Mouse (Mus musculus) small intestine, adult 2 months (tissue): Measurements from ENCODE around the gene Krt12. TPM values are rescaled to one million over a fixed set of nuclear protein-coding genes. Genes with fewer than 3 reads are reported as not detected.

Experiments
- H3K27ac ChIP-seq: fragments of 200-500 bp; 2 replicates; pipeline ENCODE4 v1.5.1; 2012; ENCODE audit warnings: low read depth, low read length, control low read depth, inconsistent platforms; ENCODE audit not compliant: insufficient read depth
- H3K27me3 ChIP-seq: fragments of 200-500 bp; 2 replicates; pipeline ENCODE4 v1.6.1; 2012; ENCODE audit warnings: mild to moderate bottlenecking, moderate library complexity, low read length, inconsistent platforms; ENCODE audit not compliant: control insufficient read depth, insufficient read depth
- H3K36me3 ChIP-seq: fragments of 200-500 bp; 2 replicates; pipeline ENCODE4 v1.6.1; 2012; ENCODE audit warnings: mild to moderate bottlenecking, low read length, control low read depth, inconsistent platforms; ENCODE audit not compliant: control insufficient read depth, insufficient read depth
- H3K4me1 ChIP-seq: fragments of 200-500 bp; 2 replicates; pipeline ENCODE4 v1.6.1; 2012; ENCODE audit warnings: low read length, inconsistent platforms, mixed read lengths; ENCODE audit not compliant: control insufficient read depth, insufficient read depth, insufficient read length
- H3K4me3 ChIP-seq: fragments of 200-500 bp; 2 replicates; pipeline ENCODE4 v1.5.1; 2012; ENCODE audit warnings: low read depth, mild to moderate bottlenecking, control low read depth, inconsistent platforms, low read length, moderate library complexity
- CTCF ChIP-seq: fragments of 200-500 bp; IDR thresholded peaks from 2 replicates; pipeline ENCODE4 v1.5.1; 2012; ENCODE audit warnings: low read depth, mild to moderate bottlenecking, control low read depth, inconsistent platforms, low read length, moderate library complexity, mixed read lengths; ENCODE audit not compliant: insufficient replicate concordance, insufficient read length; ENCODE audit errors: extremely low read depth
- POLR2A ChIP-seq: fragments of 200-500 bp; IDR thresholded peaks from 2 replicates; pipeline ENCODE4 v1.6.1; 2012; ENCODE audit warnings: low read depth, mild to moderate bottlenecking, control low read depth, inconsistent platforms, low read length, moderate library complexity
- WGBS: fragments of 180-500 bp; shearing (Covaris S2); methylation state at CpG from one replicate; pipeline ENCODE4 v1.1.7; 2018; 5-methylcytosine and 5-hydroxymethylcytosine counted together
- polyA plus RNA-seq: library from polyadenylated mRNA; depleted of rRNA; stranded (reverse); fragments of >200 nt; gene quantifications from 2 replicates; pipeline ENCODE4 v1.2.3, GENCODE M21; 2012

The Krt12 gene
- polyA plus RNA-seq, 1 experiment, result 9.5 TPM

DNA sequence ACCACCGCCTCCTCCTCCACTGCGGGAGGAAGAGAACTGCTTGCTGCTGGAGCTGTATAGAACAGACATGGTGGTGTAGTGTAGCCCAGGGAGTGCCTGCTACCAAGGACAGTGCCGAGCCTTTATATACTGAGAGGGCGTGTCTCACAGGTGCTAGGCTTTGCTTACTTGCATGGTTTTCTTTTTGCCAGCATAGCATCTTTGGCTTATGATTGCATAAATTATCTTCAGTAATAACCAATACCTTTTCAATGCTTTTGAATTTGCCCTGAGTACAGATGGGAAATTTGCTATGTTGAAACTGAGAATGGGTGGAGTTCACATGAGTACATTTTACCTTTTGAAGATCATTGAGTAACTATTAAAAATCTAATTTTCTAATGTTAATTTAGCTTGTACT, 32.8 kb downstream of the Krt12 start, which contains the start of gene Krt10:
Gene Krt10 (minus strand): TSS at position 101 of the 400 bp plus-strand sequence.
- 69% methylated on average over 4 of the region's 4 CpGs for WGBS
- Histone ChIP-seq H3K27me3 (no peaks in the 10 kb centered on the region), H3K4me1 (no peaks in the 10 kb centered on the region), H3K27ac (no peak within 1 kb of the TSS), H3K4me3 (no peak within 1 kb of the TSS), H3K36me3 (no peaks in the 10 kb centered on the region)
- no peak for TF ChIP-seq CTCF
- TF ChIP-seq POLR2A, result no peak

DNA sequence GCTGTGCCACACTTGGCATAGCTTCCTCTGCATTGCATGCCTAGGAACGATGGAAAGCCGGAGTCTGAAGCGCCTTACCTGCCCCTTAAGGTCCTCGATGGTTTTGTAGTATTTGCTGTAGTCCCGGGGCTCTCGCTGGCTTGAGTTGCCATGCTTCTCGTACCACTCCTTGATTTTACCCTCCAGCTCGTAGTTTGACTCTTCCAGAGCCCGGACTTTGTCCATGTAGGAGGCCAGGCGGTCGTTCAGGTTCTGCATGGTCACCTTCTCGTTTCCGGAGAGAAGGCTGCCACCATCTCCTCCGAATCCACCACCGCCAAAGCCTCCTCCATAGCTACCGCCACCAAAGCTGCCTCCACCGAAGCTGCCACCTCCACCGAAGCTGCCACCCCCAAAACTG, 33.4 kb downstream of the Krt12 start:
- H3K27me3 ChIP-seq, result no peaks in the 10 kb centered on the region
- no peak overlapping the region for H3K4me3 ChIP-seq
- no peak overlapping the region for H3K27ac ChIP-seq
- no peaks in the 10 kb centered on the region for H3K4me1 ChIP-seq
- no peak for TF ChIP-seq POLR2A
- TF ChIP-seq CTCF, result no peak
- WGBS, result 83% methylated on average over 18 of the region's 18 CpGs
- H3K36me3 ChIP-seq, result no peaks in the 10 kb centered on the region

DNA sequence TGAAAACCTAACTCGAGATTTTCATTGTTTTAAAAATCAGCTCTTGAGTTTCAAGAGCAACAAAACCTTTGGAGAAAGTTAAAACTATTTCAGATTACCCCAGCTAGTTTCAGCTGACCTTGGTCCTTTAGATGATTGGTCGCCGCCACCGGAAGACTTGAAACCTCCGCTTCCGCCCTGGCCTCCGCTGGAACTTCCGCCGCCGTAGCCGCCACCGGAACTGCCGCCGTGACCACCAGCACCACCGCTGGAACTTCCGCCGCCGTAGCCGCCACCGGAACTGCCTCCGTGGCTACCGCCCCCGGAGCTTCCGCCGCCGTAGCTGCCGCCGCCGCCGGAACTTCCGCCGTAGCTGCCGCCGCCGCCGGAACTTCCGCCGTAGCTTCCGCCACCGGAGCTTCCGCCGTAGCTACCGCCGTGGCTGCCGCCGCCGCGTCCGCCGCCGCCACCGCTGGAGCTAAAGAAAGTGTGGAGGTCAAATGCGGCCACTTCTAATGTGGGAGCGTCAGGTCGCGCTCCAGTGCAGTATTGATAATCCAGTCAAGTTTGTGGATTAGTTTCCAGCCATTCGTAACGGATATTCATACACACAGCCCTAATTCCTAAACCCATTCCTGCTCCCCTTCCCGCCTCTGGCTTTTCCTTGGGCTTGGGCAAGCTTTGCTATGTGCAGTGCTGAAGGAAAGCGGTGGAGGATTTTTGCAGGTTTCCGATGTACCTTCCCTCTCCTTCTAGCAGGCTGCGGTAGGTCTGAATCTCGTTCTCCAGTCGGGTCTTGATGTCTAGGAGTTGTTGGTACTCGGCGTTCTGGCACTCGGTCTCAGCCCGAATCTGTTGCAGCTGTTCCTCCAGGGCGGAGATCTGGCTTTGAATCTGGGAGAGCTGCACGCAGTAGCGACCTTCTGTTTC, 36.0 kb downstream of the Krt12 start:
- no peak for TF ChIP-seq CTCF
- TF ChIP-seq POLR2A, result peak; percentile 78
- WGBS, result 1% methylated on average over 70 of the region's 71 CpGs
- Histone ChIP-seq H3K4me3 (peak overlapping the region; percentile 68), H3K4me1 (no peaks in the 10 kb centered on the region), H3K27ac (peak overlapping the region; percentile 77), H3K27me3 (no peaks in the 10 kb centered on the region), H3K36me3 (no peaks in the 10 kb centered on the region)

DNA sequence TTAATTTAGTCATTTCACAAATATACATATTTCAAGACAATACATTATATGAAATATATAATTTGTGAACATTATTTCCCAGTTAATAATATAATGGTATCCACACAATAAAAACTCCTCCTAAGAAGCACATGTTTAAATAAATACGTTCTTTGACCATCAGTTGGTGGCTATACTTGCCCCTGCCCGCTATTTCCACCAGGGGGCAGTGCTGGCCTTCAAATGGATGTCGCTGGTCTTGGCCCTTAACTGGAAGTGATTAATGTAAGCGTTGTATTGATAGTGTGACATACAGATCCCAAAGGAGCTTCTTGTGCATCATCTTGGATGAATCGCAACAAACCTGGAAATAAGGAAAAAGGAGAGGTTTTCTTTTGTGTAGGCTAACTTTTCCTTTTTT, 42.5 kb downstream of the Krt12 start:
- no peaks in the 10 kb centered on the region for H3K36me3 ChIP-seq
- WGBS, result 6% methylated on average over 5 of the region's 5 CpGs
- H3K27ac ChIP-seq, result no peak overlapping the region
- no peak overlapping the region for H3K4me3 ChIP-seq
- TF ChIP-seq POLR2A (no peak), CTCF (peak; percentile 95; the same call in 1 of the 2 replicates)
- H3K4me1 ChIP-seq, result peaks cover 2% of the 10 kb centered on the region
- no peaks in the 10 kb centered on the region for H3K27me3 ChIP-seq

- Histone ChIP-seq H3K4me1 (peaks cover 2% of the 10 kb centered on the region), H3K4me3 (no peak within 1 kb of the TSS), H3K36me3 (no peaks in the 10 kb centered on the region), H3K27ac (no peak within 1 kb of the TSS), H3K27me3 (peaks cover 7% of the 10 kb centered on the region)
- 79% methylated on average over 13 of the region's 13 CpGs for WGBS
- no peak for TF ChIP-seq CTCF
- TF ChIP-seq POLR2A, result no peak
These were observed 47.3 kb downstream of the Krt12 start, which contains the start of gene Krt28 for GRCm38 (mm10) chr11:99374803-99375202. Gene Krt28 (minus strand): TSS chr11:99374903.

DNA sequence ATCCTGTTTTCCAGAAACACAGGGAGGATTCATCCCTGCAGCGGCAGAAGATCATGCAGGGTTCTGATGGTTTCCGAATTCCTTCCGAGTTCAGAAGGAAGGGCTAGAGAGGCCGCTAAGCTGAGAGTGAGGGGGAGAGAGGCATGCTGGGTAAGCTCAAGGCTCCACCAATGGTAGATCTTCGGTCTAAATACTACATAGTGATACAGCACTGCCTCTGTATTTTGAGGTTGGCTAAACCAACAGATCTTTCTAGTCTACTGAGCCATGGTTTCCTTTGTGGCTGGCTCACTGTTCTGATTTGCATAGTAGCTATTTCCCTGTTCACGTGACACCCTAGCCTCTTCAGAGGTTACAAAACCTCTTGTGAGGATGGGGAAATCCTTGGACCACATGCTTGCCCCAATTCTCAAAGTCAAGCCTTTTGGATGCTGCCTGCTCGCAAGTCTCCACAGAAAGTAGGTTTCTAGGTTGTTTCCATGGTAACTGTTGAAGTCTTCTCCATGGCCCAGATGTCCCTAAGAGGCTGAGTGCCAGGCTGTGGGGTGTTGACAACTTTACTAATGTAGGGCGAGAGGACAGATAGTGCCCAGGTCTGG, 52.1 kb downstream of the Krt12 start:
- Histone ChIP-seq H3K4me1 (no peaks in the 10 kb centered on the region), H3K36me3 (no peaks in the 10 kb centered on the region), H3K4me3 (no peak overlapping the region), H3K27me3 (peaks cover 7% of the 10 kb centered on the region), H3K27ac (no peak overlapping the region)
- 81% methylated on average over 8 of the region's 8 CpGs for WGBS
- TF ChIP-seq CTCF (no peak), POLR2A (no peak)

DNA sequence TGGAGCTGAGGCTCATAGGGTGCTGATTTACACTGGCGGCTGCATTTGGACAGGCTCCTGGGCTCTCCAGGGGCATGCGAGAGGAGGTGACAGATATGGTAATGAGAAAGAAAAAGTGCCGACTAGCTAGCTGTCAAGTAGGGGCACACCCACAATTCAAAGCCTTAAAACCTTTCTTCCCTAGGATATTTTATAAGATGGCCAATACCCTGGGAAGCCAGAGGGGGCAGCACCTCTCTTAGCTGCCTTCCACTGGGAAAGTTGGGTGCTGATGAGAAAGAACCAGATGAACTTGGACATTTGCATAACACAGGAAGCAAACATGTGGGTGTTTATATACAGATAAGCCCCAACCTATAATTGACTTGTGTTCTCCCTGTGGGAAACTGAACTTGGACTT, 52.8 kb downstream of the Krt12 start:
- 5% methylated on average over 3 of the region's 3 CpGs for WGBS
- Histone ChIP-seq H3K27ac (no peak overlapping the region), H3K27me3 (peaks cover 7% of the 10 kb centered on the region), H3K4me3 (no peak overlapping the region), H3K4me1 (no peaks in the 10 kb centered on the region), H3K36me3 (no peaks in the 10 kb centered on the region)
- TF ChIP-seq POLR2A (no peak), CTCF (peak; percentile 48; the same call in 1 of the 2 replicates)
